Mouse (Mus musculus) forebrain, embryonic 14.5 days (tissue): ENCODE data around the gene Adra2b. TPM values are rescaled to one million over a fixed set of nuclear protein-coding genes. Genes with fewer than 3 reads are reported as not detected.

Source experiments
- polyA plus RNA-seq: library from polyadenylated mRNA; unstranded; fragments of >200 nt; fragmentation: Nextera tagmentation; extraction: Ambion mirVana; gene quantifications from 2 replicates; pipeline ENCODE4 v1.2.1, GENCODE M21; 2014

Adra2b gene
- polyA plus RNA-seq, 1 experiment from 2014 or later: 0.36 TPM

Other genes starting within 250 kb of the Adra2b start
- 45.2 and 52.8 TPM in 2 replicates for gene Ncaph, start 229.3 kb upstream of the Adra2b start, polyA plus RNA-seq
- 10.4 and 11.4 TPM in 2 replicates for gene Itpripl1, start 219.8 kb upstream of the Adra2b start, polyA plus RNA-seq
- gene 1810024B03Rik, start 154.9 kb upstream of the Adra2b start, polyA plus RNA-seq: 1.5 and 1.9 TPM in 2 replicates
- gene Snrnp200, start 154.8 kb upstream of the Adra2b start, polyA plus RNA-seq: 68.1 and 68.4 TPM in 2 replicates
- 64.3 and 67.7 TPM in 2 replicates for gene Ciao1, start 115.4 kb upstream of the Adra2b start, polyA plus RNA-seq
- 24.4 and 27.8 TPM in 2 replicates for gene Tmem127, start 115.3 kb upstream of the Adra2b start, polyA plus RNA-seq
- 102 and 109 TPM in 2 replicates for gene Stard7, start 93.0 kb upstream of the Adra2b start, polyA plus RNA-seq
- gene Dusp2, start 27.0 kb upstream of the Adra2b start, polyA plus RNA-seq: 5.6 and 7.4 TPM in 2 replicates
- not detected in 2 replicates for gene Astl, start 24.6 kb upstream of the Adra2b start, polyA plus RNA-seq
- 0.21 TPM in 1 of 2 replicates, not detected in the other for gene Gpat2, start 62.0 kb downstream of the Adra2b start, polyA plus RNA-seq
- gene Fahd2a, start 81.4 kb downstream of the Adra2b start, polyA plus RNA-seq: 32.1 and 32.8 TPM in 2 replicates
- gene Kcnip3, start 158.9 kb downstream of the Adra2b start, polyA plus RNA-seq: 13.8 and 15.1 TPM in 2 replicates
- gene Prom2, start 178.3 kb downstream of the Adra2b start, polyA plus RNA-seq: 0.04 TPM in 1 of 2 replicates, not detected in the other
- 9.1 and 9.4 TPM in 2 replicates for gene Zfp661, start 223.9 kb downstream of the Adra2b start, polyA plus RNA-seq
- gene Mrps5, start 224.0 kb downstream of the Adra2b start, polyA plus RNA-seq: 156 and 172 TPM in 2 replicates